Mouse (Mus musculus) WW6 (cell line): ENCODE measurements around the gene Fzd5.

Source experiments
- DNase-seq: peaks from one replicate; pipeline ENCODE4 v3.0.0-alpha.2; 2013; ENCODE audit warnings: low read depth, low spot score

Gene Fzd5

GRCm38 (mm10) chr1:64684440-64684839 lies 53.1 kb downstream of the Fzd5 start:
- no peak for DNase-seq

- no peak for DNase-seq
These were observed 54.5 kb downstream of the Fzd5 start for GRCm38 (mm10) chr1:64683039-64683438.

- DNase-seq, result no peak
These were observed 56.1 kb downstream of the Fzd5 start for GRCm38 (mm10) chr1:64681499-64681898.
